Mouse (Mus musculus) stomach, postnatal 0 days (tissue): ENCODE measurements around the gene Tmem151b.

Experiments used
- CTCF ChIP-seq: IDR thresholded peaks from 2 replicates; pipeline ENCODE4 v1.5.1; 2016; ENCODE audit warnings: antibody characterized with exemption, low read depth, mild to moderate bottlenecking, moderate library complexity
- EP300 ChIP-seq: optimal IDR thresholded peaks from 2 replicates; pipeline ENCODE3; 2016; ENCODE audit warnings: antibody characterized with exemption

- TF ChIP-seq CTCF (no peak), EP300 (no peak)
Observed at GRCm38 (mm10) chr17:45542129-45542528, 7.3 kb downstream of the Tmem151b start.
